Mouse (Mus musculus) liver, adult 2 months (tissue): ENCODE measurements around the gene Sidt1.

Experiments
- CTCF ChIP-seq: fragments of 200-500 bp; IDR thresholded peaks from 2 replicates; pipeline ENCODE4 v1.5.1; 2011; ENCODE audit warnings: low read depth, low read length, control low read depth
- POLR2A ChIP-seq: fragments of 200-500 bp; IDR thresholded peaks from 2 replicates; pipeline ENCODE4 v1.6.1; 2011; ENCODE audit warnings: low read length, control low read depth; ENCODE audit not compliant: insufficient read depth; ENCODE audit errors: extremely low read depth

- peak; percentile 54; the same call in 1 of the 2 replicates for TF ChIP-seq CTCF
- TF ChIP-seq POLR2A: peak; percentile 50; the same call in 1 of the 2 replicates
Measured at GRCm38 (mm10) chr16:44347071-44347901, 14.3 kb upstream of the Sidt1 start, which contains the start of gene Spice1.
